Mouse (Mus musculus) layer of hippocampus, adult 8-10 months (tissue): Measurements from ENCODE around the gene C2. TPM values are rescaled to one million over a fixed set of nuclear protein-coding genes. Genes with fewer than 3 reads are reported as not detected.

Experiments used
- DNase-seq, 2 experiments: peaks; one replicate each; pipeline ENCODE4 v3.0.0; 2022; ENCODE audit warnings: low spot score in 2 of 2
- total RNA-seq, 4 experiments: library from RNA; stranded (reverse); gene quantifications; 2 replicates each; pipeline ENCODE4 v1.2.4; 2022

Gene C2
- 1 to 10 TPM; 3.1 to 4.4 (median 4.3) TPM for total RNA-seq

DNA sequence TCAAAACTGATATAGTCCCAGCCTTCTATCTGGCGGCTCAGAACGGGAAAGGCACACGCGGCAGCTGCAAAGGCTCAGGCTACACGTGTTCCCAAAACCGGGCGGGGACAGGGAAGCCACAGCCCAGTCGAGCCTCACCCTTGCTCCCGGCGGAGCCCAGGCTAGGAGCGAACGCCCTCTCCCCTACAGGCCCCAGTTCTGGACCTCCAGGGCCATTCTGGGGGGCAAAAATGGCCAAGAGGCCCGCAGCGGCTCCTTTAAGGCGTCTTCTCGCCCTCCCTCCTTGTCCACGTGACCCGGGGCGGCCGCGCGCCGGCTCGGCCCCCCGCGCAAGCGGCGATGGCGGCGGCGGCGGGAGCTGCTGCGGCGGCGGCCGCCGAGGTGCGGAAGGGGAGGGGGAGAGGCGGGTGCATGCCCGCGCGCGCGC, at the start of gene C2, which contains the start of gene Ehmt2:
C2 (minus strand) TSS at position 106 of the 427 bp plus-strand sequence.
Ehmt2 (plus strand) TSS at position 310 of the 427 bp plus-strand sequence.
- DNase-seq = peak in 1 of 2 experiments; percentile 67

DNA sequence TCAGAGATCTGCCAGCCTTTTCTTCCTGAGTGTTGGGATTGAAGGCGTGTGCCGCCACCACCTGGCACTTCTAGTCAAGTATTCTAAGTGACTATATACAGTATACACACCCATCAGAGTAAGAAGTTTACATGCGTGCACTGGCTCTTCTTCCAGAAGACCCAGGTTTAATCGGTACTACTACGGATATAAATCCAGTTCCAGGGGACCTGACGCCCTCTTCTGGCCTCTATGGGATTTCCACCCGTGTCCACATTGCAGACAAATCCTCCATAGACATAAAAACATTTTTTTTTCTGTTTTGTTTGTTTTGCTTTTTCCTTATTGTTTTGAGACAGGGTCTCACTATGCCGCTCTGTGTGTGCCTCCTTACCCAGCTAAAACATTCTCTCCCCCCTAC, 49.5 kb upstream of the C2 start:
- DNase-seq = no peak

DNA sequence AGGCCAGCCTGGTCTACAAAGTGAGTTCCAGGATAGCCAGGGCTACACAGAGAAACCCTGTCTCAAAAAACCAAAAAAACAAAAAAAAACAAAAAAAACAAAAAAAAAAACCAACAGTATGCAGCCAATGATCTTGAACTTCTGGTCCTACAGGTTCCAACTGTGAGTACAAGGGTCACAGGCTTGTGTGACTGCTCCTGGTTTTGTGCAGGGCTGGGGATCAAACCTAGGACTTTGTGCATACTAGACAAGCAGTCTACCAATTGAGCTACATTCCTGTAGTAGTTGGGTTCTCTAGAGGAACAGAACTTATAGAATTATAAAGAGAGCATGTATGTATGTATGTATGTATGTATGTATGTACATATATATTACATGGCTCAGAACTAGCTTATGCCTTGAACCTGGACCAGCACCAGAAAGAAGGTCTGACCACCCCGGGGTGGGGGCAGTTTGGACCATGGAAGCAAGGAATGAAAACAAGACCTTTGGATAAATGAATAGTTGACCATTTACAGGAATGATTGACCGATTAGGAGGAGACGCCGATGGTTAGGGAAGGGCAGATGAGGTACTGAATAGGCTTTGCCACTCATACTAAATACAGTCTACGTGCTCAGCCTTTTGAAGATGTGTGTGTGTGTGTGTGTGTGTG, 48.5 kb upstream of the C2 start:
- DNase-seq = no peak

DNA sequence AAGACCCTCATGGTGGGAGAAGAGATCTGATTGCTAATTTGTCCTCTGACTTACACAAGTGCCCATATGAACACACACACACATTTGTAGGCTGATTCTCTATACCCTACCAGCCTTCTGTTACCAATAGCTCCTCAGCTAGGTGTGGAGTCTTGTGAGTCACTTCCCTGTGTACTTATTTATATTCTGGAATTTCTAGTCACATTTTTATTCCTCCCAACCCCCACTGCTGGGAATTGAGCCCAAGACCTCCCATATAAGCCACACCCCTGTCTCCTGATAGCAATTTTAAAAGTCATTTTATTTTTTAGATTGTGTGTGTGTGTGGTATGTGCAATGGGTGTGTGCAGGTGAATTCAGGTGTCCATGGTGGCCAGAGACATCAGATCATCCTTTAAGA, 46.3 kb upstream of the C2 start:
- DNase-seq = no peak

DNA sequence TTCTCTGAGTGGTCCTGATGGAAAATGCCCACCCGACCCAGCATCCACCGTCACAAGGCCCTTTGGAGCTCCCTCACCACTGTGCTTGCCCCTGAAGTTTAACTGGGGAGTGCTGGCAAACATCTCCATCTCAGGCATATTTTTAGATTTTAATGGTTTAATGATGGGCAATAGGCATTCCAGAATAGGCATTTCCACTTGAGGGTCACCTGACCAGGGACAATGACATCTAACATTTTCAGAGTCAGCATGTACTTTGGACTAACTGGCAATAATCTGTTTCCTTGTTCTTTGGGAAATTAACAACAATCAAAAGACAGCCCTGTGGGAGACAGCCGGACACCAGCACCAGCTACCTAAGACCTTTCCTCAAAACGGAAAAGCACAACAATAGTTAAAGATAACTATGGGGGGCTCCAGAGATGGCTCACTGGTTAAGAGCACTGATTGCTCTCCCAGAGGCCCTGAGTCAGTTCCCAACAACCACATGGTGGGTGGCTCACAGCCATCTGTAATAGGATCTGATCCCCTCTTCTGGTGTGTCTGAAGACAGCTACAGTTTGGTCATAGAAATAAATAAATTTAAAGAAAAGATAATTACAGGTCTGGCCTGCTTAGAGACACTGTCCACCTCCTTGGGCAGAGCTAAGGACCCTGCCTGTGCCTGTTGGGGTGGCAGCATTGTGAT, 45.2 kb upstream of the C2 start:
- no peak for DNase-seq

DNA sequence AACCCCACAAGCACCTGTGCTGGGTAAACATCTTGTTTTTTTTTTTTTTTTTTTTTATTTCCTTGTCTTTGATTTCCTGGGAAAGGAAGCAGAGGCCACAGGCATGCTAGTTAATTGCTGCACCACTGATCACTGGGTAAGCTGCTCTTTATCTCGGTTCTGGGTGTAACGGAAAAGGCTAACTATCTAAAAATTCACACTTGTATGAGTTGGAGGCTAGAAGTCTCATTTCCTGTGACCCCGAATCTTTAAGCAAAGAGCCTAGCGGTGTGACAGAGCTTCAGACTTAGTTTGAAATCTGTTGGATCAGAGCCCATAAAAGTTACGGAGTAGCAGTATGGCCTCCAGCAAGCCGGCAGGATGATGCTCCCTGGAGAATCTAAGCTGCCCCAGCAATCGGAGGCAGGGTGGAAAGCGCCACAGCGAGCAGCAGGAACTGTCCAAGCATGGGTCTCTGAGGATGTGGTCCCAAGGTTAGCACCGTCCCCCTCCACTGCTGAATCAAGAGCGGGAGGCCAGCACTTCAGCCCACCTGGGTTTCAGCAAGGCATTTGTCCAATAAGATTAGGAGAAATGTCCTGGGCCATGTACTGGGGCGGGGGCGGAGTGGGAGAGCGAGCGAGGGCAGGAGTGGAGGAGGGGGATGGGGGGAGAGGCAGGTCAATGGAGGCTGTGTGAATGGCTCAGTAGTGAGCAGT, 43.4 kb upstream of the C2 start:
- DNase-seq = no peak

DNA sequence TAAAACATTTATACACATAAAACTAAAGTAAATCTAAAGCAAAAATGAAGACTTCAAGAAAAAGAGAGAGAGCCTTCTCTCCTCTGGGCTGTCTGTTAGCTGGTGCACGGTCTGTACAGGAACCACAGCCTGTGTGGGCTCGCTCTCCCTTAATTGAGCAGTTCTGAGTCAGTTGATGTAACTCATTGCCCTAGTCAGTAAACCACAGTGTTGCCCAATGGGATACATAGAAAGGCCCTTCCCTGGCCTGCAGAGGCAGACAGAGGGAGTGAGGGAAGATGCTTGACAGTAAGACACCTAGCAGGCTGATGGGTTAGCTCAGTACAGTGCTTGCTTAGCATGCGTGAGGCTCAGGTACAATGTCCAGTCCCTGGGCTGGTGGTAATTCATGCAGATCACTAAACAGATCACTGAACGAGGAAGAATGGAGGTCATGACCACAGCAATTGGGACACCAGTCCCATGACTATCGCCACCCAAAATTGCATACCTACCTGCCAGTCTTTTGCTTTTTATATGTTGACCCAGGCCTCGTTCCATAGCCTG, 40.0 kb upstream of the C2 start:
- DNase-seq = no peak

DNA sequence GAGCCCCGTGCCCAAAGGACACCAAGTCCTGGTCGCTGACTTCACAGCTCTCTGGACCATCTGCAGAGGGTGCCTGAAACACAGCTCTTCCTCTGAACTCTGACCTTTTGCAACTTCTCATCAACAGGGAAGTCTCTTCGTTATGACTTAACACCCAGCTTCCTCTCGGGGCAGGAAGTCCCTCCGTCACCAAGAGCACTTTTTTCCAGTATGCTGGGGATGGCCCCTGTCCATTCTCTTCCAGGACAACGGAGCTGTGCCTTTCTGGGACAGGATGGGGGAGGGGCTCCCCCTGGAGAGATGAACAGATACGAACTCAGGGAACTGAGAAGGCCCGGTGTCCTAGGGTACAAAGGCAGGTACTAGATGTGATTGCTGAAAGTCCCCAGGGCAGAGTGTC, 36.8 kb upstream of the C2 start:
- no peak for DNase-seq

DNA sequence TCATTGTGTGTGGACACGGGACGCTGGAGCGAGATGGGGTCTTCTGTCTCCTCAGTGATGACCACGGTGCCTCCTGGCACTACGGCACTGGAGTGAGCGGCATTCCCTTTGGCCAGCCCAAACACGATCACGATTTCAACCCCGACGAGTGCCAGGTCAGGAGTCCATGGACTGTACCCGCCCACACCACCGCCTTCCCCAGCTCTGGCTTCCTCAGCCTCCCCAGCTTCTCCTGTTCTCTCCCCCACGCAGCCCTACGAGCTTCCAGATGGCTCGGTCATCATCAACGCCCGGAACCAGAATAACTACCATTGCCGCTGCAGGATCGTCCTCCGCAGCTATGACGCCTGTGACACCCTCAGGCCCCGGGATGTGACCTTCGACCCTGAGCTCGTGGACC, 36.0 kb upstream of the C2 start:
- no peak for DNase-seq

DNA sequence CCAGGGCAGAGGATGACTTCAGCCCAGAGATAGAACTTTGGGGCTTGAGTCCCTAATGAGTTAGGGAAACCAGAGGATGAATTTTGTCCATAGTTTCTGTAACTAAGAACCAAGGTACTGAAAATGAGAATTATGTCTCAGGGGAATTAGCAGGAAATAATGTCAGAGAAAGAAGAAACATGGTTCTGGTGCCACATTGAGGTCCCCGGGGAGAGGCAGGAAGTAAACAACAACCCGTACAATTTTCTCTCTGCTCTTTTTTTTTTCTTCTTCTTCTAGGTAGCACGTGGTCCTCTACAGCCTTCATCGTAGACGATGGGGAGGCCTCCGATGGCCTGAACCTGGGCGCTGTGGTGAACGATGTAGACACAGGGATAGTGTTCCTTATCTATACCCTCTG, 34.2 kb upstream of the C2 start:
- DNase-seq = no peak

DNA sequence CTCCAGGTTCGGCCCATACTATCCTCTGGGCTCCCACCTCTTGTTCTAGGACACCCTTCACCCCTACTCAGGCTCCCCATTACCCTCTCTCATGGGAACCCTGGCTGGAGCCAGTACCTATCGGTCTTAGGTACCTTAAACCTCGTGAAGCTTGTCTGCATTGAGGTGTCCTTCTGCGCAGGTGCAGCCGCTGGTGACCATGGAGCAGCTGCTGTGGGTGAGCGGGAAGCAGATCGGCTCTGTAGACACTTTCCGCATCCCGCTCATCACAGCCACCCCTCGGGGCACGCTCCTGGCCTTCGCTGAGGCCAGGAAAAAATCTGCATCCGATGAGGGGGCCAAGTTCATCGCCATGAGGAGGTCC, 33.7 kb upstream of the C2 start:
- DNase-seq = peak in 1 of 2 experiments; percentile 32

DNA sequence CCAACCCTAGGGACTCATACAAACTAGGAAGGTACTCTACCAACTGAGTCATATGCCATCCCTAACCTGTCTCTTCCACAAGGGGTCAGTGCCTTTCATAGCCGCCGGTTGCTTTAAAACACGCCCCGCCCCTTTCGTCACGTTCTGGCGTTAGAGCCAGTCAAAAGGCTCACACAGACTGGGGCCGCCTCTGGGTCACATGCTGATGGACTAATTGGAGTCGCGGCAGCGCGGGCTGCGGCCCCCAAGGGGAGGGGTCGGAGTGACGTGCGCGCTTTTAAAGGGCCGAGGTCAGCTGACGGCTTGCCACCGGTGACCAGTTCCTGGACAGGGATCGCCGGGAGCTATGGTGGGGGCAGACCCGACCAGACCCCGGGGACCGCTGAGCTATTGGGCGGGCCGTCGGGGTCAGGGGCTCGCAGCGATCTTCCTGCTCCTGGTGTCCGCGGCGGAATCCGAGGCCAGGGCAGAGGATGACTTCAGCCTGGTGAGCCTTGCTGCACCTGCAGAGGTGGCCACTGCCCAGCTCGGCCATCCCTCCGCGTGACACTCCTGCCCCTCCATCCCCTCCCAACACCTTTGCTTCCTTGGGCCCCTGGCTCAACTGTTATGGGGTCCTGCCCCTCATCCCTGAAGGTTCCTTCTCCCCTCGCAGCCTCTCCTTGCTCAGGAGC, 33.1 kb upstream of the C2 start, which contains the start of gene Neu1:
Neu1 (plus strand) TSS at position 193 of the 674 bp plus-strand sequence.
- DNase-seq = peak; percentile 98

DNA sequence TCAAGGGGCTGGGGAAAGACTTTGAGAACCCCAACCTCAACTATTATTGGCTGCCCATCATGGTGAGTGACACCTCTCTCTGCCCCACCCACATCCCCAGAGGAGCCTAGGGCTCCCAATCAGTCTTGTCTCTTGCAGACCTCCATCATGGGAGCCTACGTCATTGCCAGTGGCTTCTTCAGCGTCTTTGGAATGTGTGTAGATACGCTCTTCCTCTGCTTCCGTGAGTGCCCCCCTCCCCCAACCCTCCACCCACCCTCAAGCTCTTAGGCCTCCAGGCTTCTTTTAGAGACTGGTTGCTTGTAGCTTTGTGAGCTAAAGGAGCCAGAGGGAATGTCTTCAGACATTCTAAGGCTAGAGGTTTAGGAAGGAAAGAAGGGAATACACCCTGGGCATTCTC, 30.8 kb upstream of the C2 start:
- DNase-seq = no peak

DNA sequence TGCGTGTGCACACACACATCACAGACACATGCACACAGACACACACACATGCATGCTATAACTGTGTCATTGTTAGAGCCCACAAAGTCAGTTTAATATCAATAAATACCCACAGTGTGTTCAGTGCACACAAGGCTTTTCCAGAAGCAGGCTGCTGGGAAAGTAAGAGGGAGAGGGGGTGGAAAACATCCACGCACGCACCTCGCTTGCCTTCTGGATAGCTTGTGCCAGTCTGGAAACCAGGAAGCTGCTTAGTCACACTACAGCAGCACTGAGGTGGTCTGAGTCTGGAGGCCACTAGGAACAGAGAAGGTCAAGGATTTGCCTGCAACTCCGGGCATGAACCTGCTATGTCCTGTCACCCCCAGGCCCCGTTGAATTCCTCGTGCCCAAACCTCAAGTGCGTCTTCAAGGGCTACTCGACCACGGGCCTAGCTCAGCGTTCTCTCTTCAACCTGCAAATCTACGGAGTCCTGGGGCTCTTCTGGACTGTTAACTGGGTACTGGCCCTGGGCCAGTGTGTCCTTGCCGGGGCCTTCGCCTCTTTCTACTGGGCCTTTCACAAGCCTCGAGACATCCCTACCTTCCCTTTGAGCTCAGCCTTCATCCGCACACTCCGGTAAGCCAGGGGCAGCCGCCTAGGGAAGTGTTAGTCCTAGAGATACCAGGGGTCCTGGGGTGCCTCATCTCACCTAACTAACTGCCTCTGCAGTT, 29.4 kb upstream of the C2 start:
- DNase-seq = peak in 1 of 2 experiments; percentile 32

DNA sequence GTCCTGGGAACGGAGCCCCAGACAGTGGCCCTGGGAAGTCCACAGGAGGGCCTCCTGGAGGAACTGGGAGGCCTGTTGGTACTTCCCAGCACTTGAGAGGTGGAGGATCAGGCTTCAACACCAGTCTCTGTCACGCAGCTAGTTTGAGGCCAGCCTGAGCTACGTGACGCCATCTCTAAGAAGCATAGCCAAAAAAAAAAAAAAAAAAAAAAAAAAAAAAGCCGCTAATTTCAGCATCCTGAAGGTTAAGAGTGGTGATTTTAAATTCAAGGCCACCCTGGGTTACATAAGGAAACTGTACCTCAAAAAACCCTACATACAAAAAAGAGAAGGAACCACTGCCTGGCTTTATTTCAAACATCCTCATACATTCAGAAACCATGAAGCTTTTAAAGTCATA, 26.2 kb upstream of the C2 start:
- no peak for DNase-seq

DNA sequence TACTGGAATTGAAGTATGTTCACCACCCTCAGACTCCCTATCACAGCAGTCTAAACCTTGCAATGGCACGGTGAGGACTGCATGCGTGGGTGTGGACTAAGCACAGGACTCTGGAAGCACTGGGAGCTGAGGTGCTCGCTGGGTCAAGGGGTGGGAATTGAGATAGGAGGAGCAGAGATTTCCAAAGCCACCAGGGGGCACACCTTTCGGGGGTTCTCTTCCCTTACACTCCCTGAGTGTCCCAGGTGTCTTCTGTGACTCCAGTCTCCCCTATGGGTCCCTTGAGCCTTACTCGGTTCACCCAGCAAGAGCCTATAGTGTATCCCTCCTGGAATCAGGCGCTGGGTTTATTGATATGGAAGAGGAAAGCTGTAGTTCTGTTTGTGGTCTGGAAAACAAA, 24.9 kb upstream of the C2 start:
- no peak for DNase-seq

DNA sequence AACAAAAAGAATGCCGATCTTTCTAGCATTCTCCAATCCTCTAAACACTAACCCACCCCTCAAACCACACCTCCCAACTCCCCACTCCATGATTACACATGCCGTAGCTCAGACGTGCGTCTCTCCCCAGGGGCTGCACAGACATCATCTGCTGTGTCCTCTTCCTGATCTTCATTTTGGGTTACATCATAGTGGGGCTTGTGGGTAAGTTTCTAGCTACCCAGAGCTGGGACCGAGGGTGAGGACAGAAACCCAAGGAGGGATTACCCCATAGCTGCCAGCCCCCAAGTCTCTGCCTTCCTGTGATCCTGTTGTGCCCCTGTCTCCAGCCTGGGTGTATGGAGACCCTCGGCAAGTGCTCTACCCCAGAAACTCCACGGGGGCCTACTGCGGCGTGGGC, 19.1 kb upstream of the C2 start:
- no peak for DNase-seq

DNA sequence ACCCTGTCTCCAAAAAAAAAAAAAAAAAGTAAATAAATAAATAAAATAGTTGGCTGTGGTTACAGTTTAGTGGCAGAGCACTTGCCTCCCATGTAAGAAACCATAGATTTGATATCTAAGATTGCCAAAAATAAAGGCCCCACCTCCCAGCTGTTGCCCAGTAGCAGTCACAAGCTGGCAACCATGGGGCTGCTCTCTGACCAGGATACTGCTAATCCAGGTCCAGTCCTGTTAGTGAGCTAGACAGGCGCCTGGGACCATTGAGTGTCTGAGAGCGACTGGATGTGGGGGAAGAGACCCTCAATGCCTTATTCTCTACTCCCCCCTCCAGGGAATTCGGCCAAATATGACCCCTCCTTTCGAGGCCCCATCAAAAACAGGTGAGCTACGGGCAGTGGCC, 18.3 kb upstream of the C2 start:
- DNase-seq = no peak

DNA sequence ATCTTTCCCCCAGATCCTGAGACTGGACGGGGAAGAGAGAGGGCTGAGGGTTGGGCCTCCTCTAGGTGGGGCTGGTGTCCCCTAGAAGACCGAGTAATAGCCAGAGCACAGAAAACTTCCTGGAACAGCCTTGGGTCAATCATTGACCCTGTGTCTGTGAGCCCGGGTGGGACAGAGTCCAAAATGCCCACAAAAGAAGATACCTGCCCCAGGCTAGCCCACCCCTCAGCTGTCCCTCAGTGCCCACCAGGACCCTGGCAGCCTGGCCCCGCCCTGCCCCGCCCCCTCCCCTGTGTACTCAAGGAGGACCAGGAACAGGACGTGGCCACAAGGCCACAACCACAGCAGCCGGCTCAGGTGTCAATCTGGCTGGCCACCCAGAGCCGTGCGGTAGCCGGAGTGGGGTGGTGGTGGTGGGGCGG, 17.4 kb upstream of the C2 start:
- DNase-seq = no peak

DNA sequence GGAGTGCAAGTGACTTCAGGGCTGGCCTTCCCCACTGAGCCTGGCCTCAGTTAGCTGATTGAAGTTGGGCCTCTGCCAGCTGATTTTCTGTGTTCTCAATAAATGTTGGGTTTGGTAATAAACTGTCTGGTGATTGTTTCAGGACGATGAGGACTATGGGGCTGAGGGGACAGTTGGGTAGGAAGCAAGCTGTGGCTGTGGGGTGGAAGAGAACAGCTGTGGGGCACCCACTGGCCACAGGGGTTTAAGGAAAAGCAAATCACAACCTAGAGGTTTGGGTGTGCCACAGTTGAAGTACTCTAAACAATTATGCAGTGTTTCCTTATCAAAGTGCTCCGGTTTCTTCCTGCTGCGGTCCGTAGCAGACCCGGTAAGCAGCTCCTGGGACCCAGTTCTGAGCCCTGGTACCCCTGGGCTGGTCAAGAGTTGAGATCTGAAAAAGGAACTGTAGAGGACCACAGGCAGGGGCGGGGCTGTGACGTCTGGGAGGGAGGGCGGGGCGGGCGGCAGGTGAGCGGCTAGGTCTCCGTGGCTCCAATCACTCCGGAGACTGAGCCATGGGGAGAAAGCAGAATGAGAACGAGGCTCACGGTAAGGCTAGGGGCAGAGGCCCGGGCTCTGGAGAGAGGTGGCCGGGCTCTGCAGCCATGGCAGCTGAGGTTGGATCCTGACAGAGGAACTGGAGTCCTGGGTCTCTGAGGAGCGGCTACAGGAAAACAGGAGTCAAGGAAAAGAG, 16.0 kb upstream of the C2 start, which contains the start of gene Slc44a4:
Slc44a4 (plus strand) TSS at position 537 of the 736 bp plus-strand sequence.
- no peak for DNase-seq
